ENCODE assay signal across 8 mouse cellular contexts in the genomic region with DNA sequence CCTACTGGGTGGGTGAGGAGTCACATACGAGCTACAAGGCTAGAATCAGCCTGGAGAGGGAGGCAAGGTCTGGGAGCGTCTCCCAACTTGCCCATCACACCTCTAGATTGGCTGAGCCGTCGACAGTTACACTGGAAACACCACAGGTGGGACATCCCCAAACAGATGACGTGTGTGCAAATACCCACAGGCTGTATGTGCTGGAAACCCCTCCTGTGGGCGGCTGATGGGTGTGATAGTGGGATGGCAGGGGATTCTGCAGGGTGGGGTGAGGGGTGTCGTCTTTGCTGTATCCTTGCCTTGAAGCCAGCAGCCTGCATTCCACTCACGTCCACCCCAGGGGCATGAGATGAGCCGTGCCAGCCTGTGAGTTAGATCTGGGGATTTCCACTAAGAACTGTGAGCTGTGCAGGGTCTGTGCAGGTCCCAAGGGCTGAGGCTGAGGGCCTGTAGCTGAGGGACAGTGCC. TPM values are rescaled to one million over a fixed set of nuclear protein-coding genes. Genes with fewer than 3 reads are reported as not detected.
A peak's percentile ranks its signal among the peaks of the same experiment; 100 is the strongest.
DNase-seq lines count a peak whose midpoint lies in the region; ATAC-seq and TF ChIP-seq lines count a peak whose summit lies in the region.

No protein-coding gene starts in this region.

- TF ChIP-seq POLR2A in spleen, adult 2 months (IDR thresholded peaks at IDR 0.05; ENCODE audit: low read depth, low read length), result no peak

- H3K9ac ChIP-seq in intestine, embryonic 16.5 days (ENCODE audit: low read depth, low read length), result peak overlapping the region; percentile 76
- peak overlapping the region; percentile 62 for H3K9ac ChIP-seq in neural tube, embryonic 15.5 days (replicated peaks)

- peak; percentile 1; the same call in 1 of the 2 replicates for ATAC-seq in intestine, embryonic 16.5 days
- ATAC-seq in neural tube, embryonic 15.5 days (ENCODE audit: low FRiP score), result 0 out of 2 replicates have a peak, but pooled peaks have one; percentile 3

- H3K4me1 ChIP-seq in spleen, adult 2 months (ENCODE audit: control insufficient read depth, insufficient read depth, insufficient read length), result peaks cover 34% of the 10 kb centered on the region; the same call in 1 of the 2 replicates
- H3K4me1 ChIP-seq in intestine, embryonic 16.5 days (ENCODE audit: control insufficient read depth, insufficient read depth, low read length), result peaks cover 22% of the 10 kb centered on the region
- H3K4me1 ChIP-seq in neural tube, embryonic 15.5 days, result peaks cover 47% of the 10 kb centered on the region

- peak overlapping the region; percentile 77 for H3K4me2 ChIP-seq in intestine, embryonic 16.5 days (ENCODE audit: low read depth, low read length)
- H3K4me2 ChIP-seq in neural tube, embryonic 15.5 days, result peak overlapping the region; percentile 69

- TF ChIP-seq CTCF in spleen, adult 2 months (IDR thresholded peaks at IDR 0.05; ENCODE audit: extremely low read depth, insufficient read depth, insufficient read length, insufficient replicate concordance), result no peak

- H3K36me3 ChIP-seq in spleen, adult 2 months (ENCODE audit: control insufficient read depth, insufficient read depth, low read length), result no peaks in the 10 kb centered on the region; the same call in 1 of the 2 replicates
- H3K36me3 ChIP-seq in intestine, embryonic 16.5 days (ENCODE audit: control insufficient read depth, insufficient read depth, low read length), result peaks cover 5% of the 10 kb centered on the region; the same call in 1 of the 2 replicates
- H3K36me3 ChIP-seq in neural tube, embryonic 15.5 days, result peaks cover 12% of the 10 kb centered on the region

- H3K9me3 ChIP-seq in intestine, embryonic 16.5 days (ENCODE audit: control insufficient read depth, low read length), result no peaks in the 10 kb centered on the region
- no peaks in the 10 kb centered on the region for H3K9me3 ChIP-seq in neural tube, embryonic 15.5 days (replicated peaks)

- H3K27ac ChIP-seq in spleen, adult 2 months (ENCODE audit: insufficient read depth, low read length), result peak overlapping the region; percentile 83
- 0 out of 2 replicates have a peak overlapping the region, but pooled peaks have one; percentile 16 for H3K27ac ChIP-seq in intestine, embryonic 16.5 days (ENCODE audit: low read length)
- peak overlapping the region; percentile 88 for H3K27ac ChIP-seq in neural tube, embryonic 15.5 days (replicated peaks)

- peaks cover 3% of the 10 kb centered on the region for H3K27me3 ChIP-seq in spleen, adult 2 months (ENCODE audit: control insufficient read depth, insufficient read depth, low read length)
- H3K27me3 ChIP-seq in intestine, embryonic 16.5 days (replicated peaks; ENCODE audit: control insufficient read depth, insufficient read depth, low read length), result peaks cover 4% of the 10 kb centered on the region; the same call in 1 of the 2 replicates
- peaks cover 17% of the 10 kb centered on the region for H3K27me3 ChIP-seq in neural tube, embryonic 15.5 days (replicated peaks)

- WGBS in spleen, adult 2 months, result 52% methylated on average over 9 of the region's 9 CpGs
- WGBS in intestine, embryonic 16.5 days, result 42% methylated on average over 9 of the region's 9 CpGs
- WGBS in neural tube, embryonic 15.5 days, result 65% methylated on average over 9 of the region's 9 CpGs

- peak; percentile 38 for DNase-seq in adrenal gland, postnatal 14 days
- no peak for DNase-seq in adrenal gland, postnatal 10 days
- no peak for DNase-seq in spleen, adult 2 months (ENCODE audit: low read depth in 1 of 2, low spot score in 2 of 2)
- DNase-seq in spleen, postnatal 10 days (ENCODE audit: low spot score in 2 of 2), result no peak
- DNase-seq in left cerebral cortex, adult 9 months (ENCODE audit: low spot score in 2 of 2), result no peak
- no peak for DNase-seq in right cerebral cortex, postnatal 4 days

- H3K4me3 ChIP-seq in spleen, adult 2 months (ENCODE audit: extremely low read depth, insufficient read depth, insufficient read length), result peak overlapping the region; percentile 43; the same call in 1 of the 2 replicates
- H3K4me3 ChIP-seq in intestine, embryonic 16.5 days (ENCODE audit: low read length), result peak overlapping the region; percentile 53
- peak overlapping the region; percentile 54 for H3K4me3 ChIP-seq in neural tube, embryonic 15.5 days (replicated peaks)

RNA-seq across cellular contexts. Expression of a gene that starts 4.7 kb away (rescaled TPM):
- total RNA-seq in adrenal gland, postnatal 14 days (2021), result 2.4 TPM in 1 of 2 replicates, not detected in the other
- under 1 TPM; 0.51 to 0.66 TPM for total RNA-seq in adrenal gland, postnatal 10 days (2021)
- polyA plus RNA-seq in spleen, adult 2 months (2012; rRNA removed), result 29.9 and 38.2 TPM in 2 replicates
- polyA plus RNA-seq in intestine, embryonic 16.5 days (2015; fragmentation: Nextera tagmentation; extraction: Ambion mirVana), result 1.0 and 1.4 TPM in 2 replicates
- polyA plus RNA-seq in neural tube, embryonic 15.5 days (2015; fragmentation: Nextera tagmentation; extraction: Ambion mirVana), result 1.8 and 3.3 TPM in 2 replicates

RNA-seq across cellular contexts. Expression of a gene that starts 17.0 kb away (rescaled TPM):
- 0.56 and 3.4 TPM in 2 replicates for total RNA-seq in adrenal gland, postnatal 14 days (2021)
- total RNA-seq in adrenal gland, postnatal 10 days (2021), result 1 to 10 TPM; 1.9 TPM
- polyA plus RNA-seq in spleen, adult 2 months (2012; rRNA removed), result 20.7 and 34.3 TPM in 2 replicates
- 0.55 and 0.86 TPM in 2 replicates for polyA plus RNA-seq in intestine, embryonic 16.5 days (2015; fragmentation: Nextera tagmentation; extraction: Ambion mirVana)
- 0.19 and 0.89 TPM in 2 replicates for polyA plus RNA-seq in neural tube, embryonic 15.5 days (2015; fragmentation: Nextera tagmentation; extraction: Ambion mirVana)

RNA-seq across cellular contexts. Expression of a gene that starts 28.5 kb away (rescaled TPM):
- total RNA-seq in adrenal gland, postnatal 14 days (2021), result 0.70 TPM in 1 of 2 replicates, not detected in the other
- total RNA-seq in adrenal gland, postnatal 10 days (2021), result under 1 TPM; 0.27 to 0.67 TPM
- polyA plus RNA-seq in spleen, adult 2 months (2012; rRNA removed), result 0.07 TPM in 1 of 2 replicates, not detected in the other
- 4.2 and 4.7 TPM in 2 replicates for polyA plus RNA-seq in intestine, embryonic 16.5 days (2015; fragmentation: Nextera tagmentation; extraction: Ambion mirVana)
- 0.64 TPM in 1 of 2 replicates, not detected in the other for polyA plus RNA-seq in neural tube, embryonic 15.5 days (2015; fragmentation: Nextera tagmentation; extraction: Ambion mirVana)

RNA-seq across cellular contexts. Expression of a gene that starts 38.0 kb away (rescaled TPM):
- total RNA-seq in adrenal gland, postnatal 14 days (2021), result 209 and 225 TPM in 2 replicates
- total RNA-seq in adrenal gland, postnatal 10 days (2021), result 100 to 1,000 TPM; 184 to 191 TPM
- polyA plus RNA-seq in spleen, adult 2 months (2012; rRNA removed), result 33.5 and 35.7 TPM in 2 replicates
- polyA plus RNA-seq in intestine, embryonic 16.5 days (2015; fragmentation: Nextera tagmentation; extraction: Ambion mirVana), result 165 and 171 TPM in 2 replicates
- polyA plus RNA-seq in neural tube, embryonic 15.5 days (2015; fragmentation: Nextera tagmentation; extraction: Ambion mirVana), result 118 and 137 TPM in 2 replicates

RNA-seq across cellular contexts. Expression of a gene that starts 38.2 kb away (rescaled TPM):
- 5.8 and 6.5 TPM in 2 replicates for total RNA-seq in adrenal gland, postnatal 14 days (2021)
- 1 to 10 TPM; 5.7 to 6.1 TPM for total RNA-seq in adrenal gland, postnatal 10 days (2021)
- polyA plus RNA-seq in spleen, adult 2 months (2012; rRNA removed), result 4.9 and 7.6 TPM in 2 replicates
- polyA plus RNA-seq in intestine, embryonic 16.5 days (2015; fragmentation: Nextera tagmentation; extraction: Ambion mirVana), result 11.7 and 12.0 TPM in 2 replicates
- polyA plus RNA-seq in neural tube, embryonic 15.5 days (2015; fragmentation: Nextera tagmentation; extraction: Ambion mirVana), result 31.9 and 35.6 TPM in 2 replicates

Comparison
In these comparisons a context has a peak if more than half of its experiments do, and no peak if none do; other contexts are left out.
1. H3K27ac ChIP-seq: peak in every context shown above with its lines; median percentile 88 in neural tube, embryonic 15.5 days; 83 in spleen, adult 2 months; 16 in intestine, embryonic 16.5 days.
2. RNA of a gene that starts 17.0 kb away (polyA plus RNA-seq): 20.7 to 34.3 TPM in spleen, adult 2 months; 0.55 to 0.86 TPM in intestine, embryonic 16.5 days and 0.19 to 0.89 TPM in neural tube, embryonic 15.5 days; every median in the first group is over 10 times any median in the second.
3. Peak in every context shown above with its lines, with median percentiles within 50 percentile points of each other: H3K4me3 ChIP-seq.